Mouse (Mus musculus) liver, embryonic 11.5 days (tissue): Measurements from ENCODE around the gene Sgsm2. TPM values are rescaled to one million over a fixed set of nuclear protein-coding genes. Genes with fewer than 3 reads are reported as not detected.

Experiments used
- ATAC-seq: fragments of 200-750 bp; cut with Nextera tagmentation; replicated peaks from 2 replicates; pipeline ENCODE4 v1.8.0; 2017; ENCODE audit warnings: moderate number of reproducible peaks, mild to moderate bottlenecking, moderate TSS enrichment, moderate library complexity; ENCODE audit not compliant: low FRiP score
- DNase-seq: peaks from one replicate; pipeline ENCODE4 v3.0.0-alpha.2; 2017; ENCODE audit warnings: low spot score
- H3K27ac ChIP-seq: fragments of 300-500 bp; sonication (generic); 2 replicates; pipeline ENCODE4 v1.5.1; 2014; ENCODE audit warnings: mild to moderate bottlenecking, low read depth, low read length, control low read depth
- H3K27me3 ChIP-seq: fragments of 300-500 bp; sonication (generic); replicated peaks from 2 replicates; pipeline ENCODE4 v1.6.1; 2014; ENCODE audit warnings: low read length, mixed read lengths; ENCODE audit not compliant: control insufficient read depth, insufficient read depth
- H3K36me3 ChIP-seq: fragments of 300-500 bp; sonication (generic); 2 replicates; pipeline ENCODE4 v1.6.1; 2014; ENCODE audit warnings: mild to moderate bottlenecking, low read length, moderate library complexity, mixed read lengths; ENCODE audit not compliant: control insufficient read depth, insufficient read depth
- H3K4me1 ChIP-seq: fragments of 300-500 bp; sonication (generic); replicated peaks from 2 replicates; pipeline ENCODE4 v1.6.1; 2014; ENCODE audit warnings: low read length, mixed read lengths; ENCODE audit not compliant: control insufficient read depth, insufficient read depth
- H3K4me2 ChIP-seq: fragments of 300-500 bp; sonication (generic); 2 replicates; pipeline ENCODE4 v1.6.1; 2014; ENCODE audit warnings: mild to moderate bottlenecking, control low read depth, moderate library complexity
- H3K4me3 ChIP-seq: fragments of 300-500 bp; sonication (generic); 2 replicates; pipeline ENCODE4 v1.5.1; 2014; ENCODE audit warnings: low read depth, low read length, control low read depth
- H3K9ac ChIP-seq: fragments of 300-500 bp; sonication (generic); 2 replicates; pipeline ENCODE4 v1.6.1; 2014; ENCODE audit warnings: low read depth, low read length, control low read depth
- H3K9me3 ChIP-seq: fragments of 300-500 bp; sonication (generic); 2 replicates; pipeline ENCODE4 v1.6.1; 2016; ENCODE audit warnings: low read length, inconsistent platforms, mixed read lengths; ENCODE audit not compliant: control insufficient read depth
- WGBS: fragments of 180-500 bp; shearing (Covaris S2); extraction: QIAGEN DNeasy Blood & Tissue Kit; methylation state at CpG from one replicate; pipeline ENCODE4 v1.1.7; 2014; 5-methylcytosine and 5-hydroxymethylcytosine counted together
- polyA plus RNA-seq: library from polyadenylated mRNA; unstranded; fragments of >200 nt; fragmentation: Nextera tagmentation; extraction: Ambion mirVana; gene quantifications from 2 replicates; pipeline ENCODE4 v1.2.1, GENCODE M21; 2014

Gene Sgsm2
- polyA plus RNA-seq, 1 experiment from 2014 or later = 4.2 TPM

DNA sequence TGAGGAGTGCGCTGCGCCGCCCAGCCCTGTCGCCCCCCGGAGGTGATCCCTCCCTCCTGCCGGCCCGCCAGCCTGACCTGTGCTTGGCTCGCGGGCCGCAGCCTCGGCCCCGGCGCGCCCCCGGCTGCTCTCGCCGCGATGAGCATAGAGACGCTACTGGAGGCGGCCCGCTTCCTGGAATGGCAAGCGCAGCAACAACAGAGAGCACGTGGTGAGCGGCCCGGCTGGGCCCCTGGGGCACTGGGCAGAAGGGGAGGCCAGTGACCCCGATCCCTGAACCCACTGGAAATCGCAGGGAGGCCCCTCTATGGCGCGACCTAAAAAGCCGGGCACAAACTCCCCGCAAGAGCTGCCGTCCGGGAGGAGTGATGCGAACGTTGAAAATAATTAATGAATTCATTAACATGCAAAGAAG, 65.7 kb downstream of the Sgsm2 start:
- peak overlapping the region; percentile 72 for H3K9ac ChIP-seq
- DNase-seq = peak; percentile 65
- no peak for ATAC-seq
- WGBS = under 1% methylated on average over 35 of the region's 35 CpGs
- peaks cover 44% of the 10 kb centered on the region for H3K4me1 ChIP-seq
- no peaks in the 10 kb centered on the region for H3K27me3 ChIP-seq
- H3K27ac ChIP-seq = peak overlapping the region; percentile 99
- H3K9me3 ChIP-seq = no peaks in the 10 kb centered on the region
- peak overlapping the region; percentile 99 for H3K4me2 ChIP-seq
- no peaks in the 10 kb centered on the region for H3K36me3 ChIP-seq
- peak overlapping the region; percentile 80 for H3K4me3 ChIP-seq

DNA sequence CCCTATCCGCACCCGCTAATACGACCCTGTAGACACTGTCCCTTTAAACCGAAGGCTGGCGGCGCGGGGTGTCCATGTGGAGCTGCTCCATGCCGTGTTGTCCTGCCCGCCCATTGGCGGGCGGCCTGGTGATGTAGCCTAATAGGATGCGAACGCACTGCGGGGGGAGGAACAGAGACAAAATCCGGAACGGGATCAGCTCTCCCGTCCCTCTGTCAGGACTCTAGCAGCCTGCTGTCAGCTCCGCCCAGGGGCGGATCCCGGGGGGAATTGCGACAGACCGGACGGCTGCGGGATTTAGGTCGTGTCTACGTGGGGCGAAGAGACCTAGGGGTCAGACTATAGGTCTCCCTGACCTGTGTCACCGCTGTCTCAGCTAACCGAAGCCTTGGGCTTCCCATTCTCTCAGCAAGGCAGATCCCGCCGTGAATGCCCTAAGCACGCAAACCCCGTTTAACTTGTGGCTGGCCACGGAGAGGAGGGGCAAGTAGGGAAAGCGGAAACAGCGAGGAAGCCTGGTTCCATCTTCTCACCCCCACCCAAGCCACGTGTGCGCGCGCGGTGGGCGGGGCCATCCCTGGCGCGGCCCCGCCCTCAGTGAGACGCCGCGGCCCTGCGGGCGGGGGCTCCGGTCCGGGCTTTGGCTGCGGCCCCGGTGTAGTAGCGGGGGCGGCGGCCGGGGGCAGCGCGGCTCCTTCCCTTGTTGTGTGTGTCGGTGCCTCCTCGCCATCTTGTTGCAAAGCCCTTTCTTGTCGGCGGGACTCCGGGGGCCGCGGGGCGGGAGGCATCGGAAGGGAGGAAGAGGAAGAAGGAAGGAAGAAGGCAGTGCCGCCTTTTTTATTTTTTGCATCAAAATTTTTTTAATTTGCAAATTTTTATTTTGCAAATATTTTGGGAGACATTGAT, 66.4 kb downstream of the Sgsm2 start, which contains the start of gene Mnt:
Gene Mnt, plus strand, starts transcription at position 665 of the 906 bp plus-strand sequence.
- Histone ChIP-seq H3K9ac (peak within 1 kb of the TSS; percentile 72), H3K9me3 (no peaks in the 10 kb centered on the region), H3K4me1 (peaks cover 45% of the 10 kb centered on the region), H3K36me3 (no peaks in the 10 kb centered on the region), H3K27me3 (no peaks in the 10 kb centered on the region), H3K4me2 (peak within 1 kb of the TSS; percentile 99), H3K27ac (peak within 1 kb of the TSS; percentile 99), H3K4me3 (peak within 1 kb of the TSS; percentile 80)
- 1% methylated on average over 67 of the region's 70 CpGs for WGBS
- ATAC-seq = peak; percentile 82
- peak; percentile 94 for DNase-seq

DNA sequence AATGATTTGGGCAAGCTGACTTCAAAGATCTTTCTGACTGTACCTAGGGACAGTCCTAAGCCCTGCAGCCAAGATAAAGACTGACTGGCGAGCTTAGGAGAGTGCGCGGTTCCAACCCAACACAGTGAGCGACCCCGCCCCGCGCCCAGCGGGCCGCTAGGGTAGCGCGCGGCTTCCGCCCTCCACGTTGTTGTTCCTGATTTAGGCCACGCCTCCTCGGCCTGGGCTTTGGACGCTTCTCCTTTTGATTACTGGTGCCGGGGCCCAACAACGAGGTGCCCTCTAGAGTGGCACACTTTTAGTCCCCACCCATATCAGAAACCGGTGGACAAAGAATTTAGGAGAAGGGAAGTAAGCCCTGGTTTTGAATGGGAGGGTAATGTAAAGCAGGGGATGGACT, 67.0 kb downstream of the Sgsm2 start:
- peaks cover 43% of the 10 kb centered on the region for H3K4me1 ChIP-seq
- DNase-seq = peak; percentile 83
- H3K36me3 ChIP-seq = no peaks in the 10 kb centered on the region

DNA sequence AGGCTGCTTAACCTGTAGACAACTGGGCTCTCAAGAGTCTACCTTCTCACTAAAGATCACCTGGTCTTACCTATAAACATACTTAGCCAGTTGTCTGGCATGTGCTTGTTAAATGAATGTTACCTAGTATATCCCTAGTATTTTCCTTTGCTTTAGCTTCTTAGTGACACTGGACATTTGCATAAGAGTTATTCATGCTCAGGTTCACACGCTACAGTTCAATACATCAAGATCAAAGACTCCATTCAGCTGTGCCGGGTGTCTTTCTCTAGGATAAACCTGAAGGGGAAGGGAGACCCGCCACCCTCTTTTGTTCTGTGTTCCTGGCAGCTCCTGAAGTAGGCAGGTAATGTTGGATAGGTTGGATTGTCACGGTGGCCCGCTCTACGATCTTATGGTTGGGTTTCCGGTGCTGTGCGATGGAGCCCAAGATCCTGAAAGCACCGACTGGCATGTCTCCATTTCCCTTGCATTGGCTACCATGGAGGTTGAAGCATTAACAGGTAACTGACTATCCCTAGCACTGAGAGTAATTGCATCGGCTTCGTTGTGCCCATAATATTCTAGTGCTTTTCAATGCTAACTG, 67.8 kb downstream of the Sgsm2 start:
- H3K4me1 ChIP-seq = peaks cover 35% of the 10 kb centered on the region
- 0 out of 2 replicates have a peak overlapping the region, but pooled peaks have one; percentile 99 for H3K27ac ChIP-seq
- 18% methylated on average over 11 of the region's 11 CpGs for WGBS
- DNase-seq = no peak
- H3K4me2 ChIP-seq = peak overlapping the region; percentile 99
- H3K9me3 ChIP-seq = no peaks in the 10 kb centered on the region
- H3K4me3 ChIP-seq = peak overlapping the region; percentile 80
- no peak for ATAC-seq
- H3K27me3 ChIP-seq = no peaks in the 10 kb centered on the region
- H3K9ac ChIP-seq = peak overlapping the region; percentile 58; the same call in 1 of the 2 replicates
- H3K36me3 ChIP-seq = no peaks in the 10 kb centered on the region

More for the DNA sequence above, 67.0 kb downstream of the Sgsm2 start:
- Histone ChIP-seq H3K9me3 (no peaks in the 10 kb centered on the region), H3K4me2 (peak overlapping the region; percentile 99), H3K4me3 (peak overlapping the region; percentile 80), H3K27ac (peak overlapping the region; percentile 99), H3K9ac (peak overlapping the region; percentile 58), H3K27me3 (no peaks in the 10 kb centered on the region)
- under 1% methylated on average over 20 of the region's 20 CpGs for WGBS
- peak; percentile 59 for ATAC-seq

DNA sequence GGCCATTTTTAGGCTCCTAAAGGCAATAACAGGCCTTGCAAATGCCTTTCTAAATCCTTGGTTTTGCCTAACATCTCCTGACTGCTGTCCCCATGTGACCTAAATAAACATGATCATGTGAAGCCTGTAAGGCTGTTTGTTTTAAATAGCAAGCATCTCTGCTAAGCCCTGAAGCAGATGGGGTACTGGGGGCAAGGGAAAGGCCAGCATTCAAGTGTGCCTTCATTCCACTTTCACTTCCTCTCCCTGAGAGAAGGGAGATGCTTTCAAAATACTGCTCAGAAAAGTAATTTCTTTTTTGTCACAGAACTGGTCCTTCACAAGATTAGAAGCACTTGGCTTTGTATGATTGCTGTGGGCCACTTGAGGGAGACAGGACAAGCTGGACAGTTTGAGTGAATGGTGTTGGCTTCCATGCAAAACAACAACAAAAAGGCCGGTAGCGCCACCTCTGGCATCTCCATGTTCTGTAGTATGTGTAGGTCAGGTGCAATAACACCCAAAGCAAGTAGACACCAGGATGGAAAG, 68.4 kb downstream of the Sgsm2 start:
- Histone ChIP-seq H3K4me1 (peaks cover 30% of the 10 kb centered on the region), H3K27me3 (no peaks in the 10 kb centered on the region), H3K4me2 (peak overlapping the region; percentile 99), H3K9ac (no peak overlapping the region), H3K4me3 (no peak overlapping the region), H3K9me3 (no peaks in the 10 kb centered on the region), H3K36me3 (no peaks in the 10 kb centered on the region), H3K27ac (no peak overlapping the region)
- ATAC-seq (no peak), DNase-seq (no peak)
- WGBS = 38% methylated on average over 2 of the region's 2 CpGs

DNA sequence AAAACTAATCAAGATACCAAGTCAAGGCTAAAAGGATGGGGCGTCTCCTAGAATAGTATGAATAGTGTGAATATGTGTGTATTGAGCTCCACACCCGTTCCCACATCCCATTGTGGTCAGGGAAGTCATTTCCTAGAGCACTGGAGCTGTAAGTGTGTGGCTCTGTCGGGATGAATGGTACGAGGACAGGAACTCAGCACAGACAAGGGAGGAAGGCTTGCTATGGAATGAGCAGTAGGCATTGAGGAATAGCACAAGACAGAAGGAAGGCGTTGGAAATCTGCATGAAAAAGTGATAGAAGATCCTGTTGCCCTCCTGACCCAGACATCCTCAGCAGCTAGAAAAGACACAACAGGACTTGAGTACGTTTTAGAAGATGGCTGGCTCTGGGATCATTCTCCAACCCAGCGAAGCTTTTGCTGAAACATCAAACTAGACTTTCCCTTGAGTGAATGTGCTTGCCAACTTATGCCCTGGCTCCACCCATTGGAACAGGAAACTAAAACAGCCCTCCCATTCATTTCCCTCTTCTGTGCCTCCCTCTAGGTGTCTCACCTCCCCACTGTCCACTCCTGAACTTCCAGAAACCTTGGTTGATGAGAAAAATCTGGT, 69.0 kb downstream of the Sgsm2 start:
- DNase-seq (no peak), ATAC-seq (no peak)
- Histone ChIP-seq H3K4me1 (peaks cover 24% of the 10 kb centered on the region), H3K36me3 (no peaks in the 10 kb centered on the region), H3K4me2 (no peak overlapping the region), H3K9ac (no peak overlapping the region), H3K27me3 (no peaks in the 10 kb centered on the region), H3K9me3 (no peaks in the 10 kb centered on the region), H3K4me3 (no peak overlapping the region), H3K27ac (no peak overlapping the region)
- WGBS = 68% methylated on average over 7 of the region's 7 CpGs

DNA sequence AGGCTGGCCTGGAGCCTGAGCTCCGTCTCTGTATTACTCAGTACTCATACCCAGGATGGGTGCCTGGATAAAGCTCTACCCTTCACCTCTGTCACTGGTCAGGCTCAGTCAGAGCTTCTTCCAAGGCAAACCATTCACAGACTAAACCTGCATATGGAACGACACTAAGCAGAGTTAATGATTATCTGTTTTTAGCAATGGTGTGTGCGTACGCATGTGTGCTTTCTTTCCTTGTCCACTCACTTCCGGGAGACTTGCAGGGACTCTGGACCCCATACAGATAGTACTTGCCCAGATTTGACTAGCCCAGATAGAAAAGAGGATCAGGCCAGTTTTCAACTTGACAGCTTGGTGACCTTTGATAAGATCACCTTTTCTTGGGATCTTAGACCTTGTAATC, 70.2 kb downstream of the Sgsm2 start:
- Histone ChIP-seq H3K9ac (no peak overlapping the region), H3K4me3 (no peak overlapping the region), H3K36me3 (no peaks in the 10 kb centered on the region), H3K4me1 (peaks cover 20% of the 10 kb centered on the region), H3K27me3 (no peaks in the 10 kb centered on the region), H3K4me2 (no peak overlapping the region), H3K27ac (no peak overlapping the region), H3K9me3 (no peaks in the 10 kb centered on the region)
- DNase-seq (no peak), ATAC-seq (no peak)
- 72% methylated on average over 5 of the region's 5 CpGs for WGBS

DNA sequence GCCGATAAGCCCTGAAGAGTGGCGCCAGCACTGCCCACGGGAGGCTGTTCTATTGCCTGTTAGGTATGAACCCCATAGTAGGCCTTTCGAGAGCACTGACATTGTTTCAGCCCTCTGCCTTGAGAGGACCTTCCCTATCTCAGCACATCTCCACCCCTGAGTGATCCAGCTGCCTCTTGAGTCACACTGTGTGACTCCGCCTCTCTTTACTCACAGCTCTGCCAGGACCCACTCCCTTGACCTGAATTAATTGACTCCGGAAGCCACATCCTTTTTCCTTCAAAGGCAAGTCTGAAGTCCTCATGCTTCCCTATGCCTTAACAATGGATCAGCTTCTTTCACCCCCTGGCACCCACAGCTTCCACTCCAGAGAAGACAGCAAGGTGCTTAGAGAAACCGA, 70.7 kb downstream of the Sgsm2 start:
- Histone ChIP-seq H3K4me1 (peaks cover 20% of the 10 kb centered on the region), H3K27me3 (no peaks in the 10 kb centered on the region)
- no peak for ATAC-seq

More for the DNA sequence above, 70.7 kb downstream of the Sgsm2 start:
- no peak overlapping the region for H3K4me2 ChIP-seq
- no peak overlapping the region for H3K4me3 ChIP-seq
- no peak for DNase-seq
- H3K9ac ChIP-seq = no peak overlapping the region
- WGBS = 58% methylated on average over 7 of the region's 7 CpGs
- H3K9me3 ChIP-seq = no peaks in the 10 kb centered on the region
- no peak overlapping the region for H3K27ac ChIP-seq
- no peaks in the 10 kb centered on the region for H3K36me3 ChIP-seq
